Mouse (Mus musculus): ENCODE data around the gene Mau2.
"Not testable (repeated sequence)": the region's sequence is repeated elsewhere in the genome, so short reads cannot be mapped to it uniquely, and the experiment has no call there.

The Mau2 gene

GRCm38 (mm10) chr8:70026151-70026550 lies 16.4 kb downstream of the Mau2 start:
- no peak for DNase-seq (ENCODE audit: low read depth, low spot score)

GRCm38 (mm10) chr8:70023596-70023995 lies 18.9 kb downstream of the Mau2 start:
- no peak for DNase-seq (ENCODE audit: low read depth, low spot score)

- DNase-seq (ENCODE audit: low read depth, low spot score) = no peak
Observed at GRCm38 (mm10) chr8:70015017-70015416, 27.5 kb downstream of the Mau2 start.

GRCm38 (mm10) chr8:70012763-70013162 lies 29.8 kb downstream of the Mau2 start:
- DNase-seq (ENCODE audit: low read depth, low spot score) = peak; percentile 27

GRCm38 (mm10) chr8:70012350-70012749 lies 30.2 kb downstream of the Mau2 start:
- DNase-seq (ENCODE audit: low read depth, low spot score) = no peak

GRCm38 (mm10) chr8:70010796-70011195 lies 31.7 kb downstream of the Mau2 start:
- not testable (repeated sequence) for DNase-seq (ENCODE audit: low read depth, low spot score)

GRCm38 (mm10) chr8:70005178-70005577 lies 37.4 kb downstream of the Mau2 start:
- DNase-seq (ENCODE audit: low read depth, low spot score) = no peak

GRCm38 (mm10) chr8:70004345-70004744 lies 38.2 kb downstream of the Mau2 start:
- DNase-seq (ENCODE audit: low read depth, low spot score) = no peak

GRCm38 (mm10) chr8:70003204-70003657 lies 39.3 kb downstream of the Mau2 start:
- DNase-seq (ENCODE audit: low read depth, low spot score) = no peak

- DNase-seq (ENCODE audit: low read depth, low spot score) = not testable (repeated sequence)
Observed at GRCm38 (mm10) chr8:70001892-70002191, 40.7 kb downstream of the Mau2 start.

- peak; percentile 90 for DNase-seq (ENCODE audit: low read depth, low spot score)
Observed at GRCm38 (mm10) chr8:70001176-70001891, 41.2 kb downstream of the Mau2 start.

- peak; percentile 56 for DNase-seq (ENCODE audit: low read depth, low spot score)
Observed at GRCm38 (mm10) chr8:70000226-70000625, 42.3 kb downstream of the Mau2 start.

GRCm38 (mm10) chr8:69999236-69999635 lies 43.3 kb downstream of the Mau2 start:
- DNase-seq (ENCODE audit: low read depth, low spot score) = no peak

- no peak for DNase-seq (ENCODE audit: low read depth, low spot score)
Observed at GRCm38 (mm10) chr8:69998706-69999105, 43.8 kb downstream of the Mau2 start.

GRCm38 (mm10) chr8:69996589-69997285 lies 45.8 kb downstream of the Mau2 start:
- DNase-seq (ENCODE audit: low read depth, low spot score) = no peak

GRCm38 (mm10) chr8:69995776-69996588 lies 46.6 kb downstream of the Mau2 start, which contains the start of gene Gatad2a:
TSS of gene Gatad2a (minus strand) at chr8:69996384.
- DNase-seq (ENCODE audit: low read depth, low spot score) = peak; percentile 100

- DNase-seq (ENCODE audit: low read depth, low spot score) = no peak
Observed at GRCm38 (mm10) chr8:69995422-69995775, 47.1 kb downstream of the Mau2 start.

GRCm38 (mm10) chr8:69988936-69989335 lies 53.6 kb downstream of the Mau2 start:
- not testable (repeated sequence) for DNase-seq (ENCODE audit: low read depth, low spot score)

- DNase-seq (ENCODE audit: low read depth, low spot score) = no peak
Observed at GRCm38 (mm10) chr8:69987744-69988143, 54.8 kb downstream of the Mau2 start.

- no peak for DNase-seq (ENCODE audit: low read depth, low spot score)
Observed at GRCm38 (mm10) chr8:69984876-69985553, 57.5 kb downstream of the Mau2 start.

- no peak for DNase-seq (ENCODE audit: low read depth, low spot score)
Observed at GRCm38 (mm10) chr8:69978456-69978855, 64.1 kb downstream of the Mau2 start.

GRCm38 (mm10) chr8:69974806-69975205 lies 67.7 kb downstream of the Mau2 start:
- DNase-seq (ENCODE audit: low read depth, low spot score) = no peak
